Mouse (Mus musculus) midbrain, postnatal 0 days (tissue): ENCODE data around the gene Rpl29. TPM values are rescaled to one million over a fixed set of nuclear protein-coding genes. Genes with fewer than 3 reads are reported as not detected.
A peak's percentile ranks its signal among the peaks of the same experiment; 100 is the strongest.

Source experiments
- ATAC-seq: fragments of 200-750 bp; cut with Nextera tagmentation; 2 replicates; pipeline ENCODE4 v1.8.0; 2017; ENCODE audit warnings: moderate number of reproducible peaks, mild to moderate bottlenecking, moderate TSS enrichment, moderate library complexity; ENCODE audit not compliant: low FRiP score
- DNase-seq: peaks from one replicate; pipeline ENCODE4 v3.0.0-alpha.2; 2015; ENCODE audit warnings: low spot score
- H3K27ac ChIP-seq: fragments of 300-500 bp; sonication (generic); 2 replicates; pipeline ENCODE4 v1.5.1; 2014; ENCODE audit warnings: low read depth, mild to moderate bottlenecking, low read length, mixed read lengths
- H3K27me3 ChIP-seq: fragments of 300-500 bp; sonication (generic); 2 replicates; pipeline ENCODE4 v1.6.1; 2014; ENCODE audit warnings: low read length, control low read depth, mixed read lengths; ENCODE audit not compliant: insufficient read depth
- H3K36me3 ChIP-seq: fragments of 300-500 bp; sonication (generic); 2 replicates; pipeline ENCODE4 v1.6.1; 2014; ENCODE audit warnings: low read length, control low read depth, mixed read lengths; ENCODE audit not compliant: insufficient read depth
- H3K4me1 ChIP-seq: fragments of 300-500 bp; sonication (generic); 2 replicates; pipeline ENCODE4 v1.6.1; 2014; ENCODE audit warnings: mild to moderate bottlenecking, control low read depth, antibody characterized with exemption, low read length, mixed read lengths; ENCODE audit not compliant: insufficient read depth
- H3K4me2 ChIP-seq: fragments of 300-500 bp; sonication (generic); 2 replicates; pipeline ENCODE4 v1.6.1; 2014; ENCODE audit warnings: low read depth, mild to moderate bottlenecking, low read length, mixed read lengths; ENCODE audit not compliant: poor library complexity, severe bottlenecking
- H3K4me3 ChIP-seq: fragments of 300-500 bp; sonication (generic); 2 replicates; pipeline ENCODE4 v1.5.1; 2014; ENCODE audit warnings: low read depth, mild to moderate bottlenecking, low read length, moderate library complexity
- H3K9ac ChIP-seq: fragments of 300-500 bp; sonication (generic); replicated peaks from 2 replicates; pipeline ENCODE4 v1.6.1; 2014; ENCODE audit warnings: mild to moderate bottlenecking, low read length, moderate library complexity, mixed read lengths; ENCODE audit not compliant: poor library complexity, severe bottlenecking
- H3K9me3 ChIP-seq: fragments of 300-500 bp; sonication (generic); 2 replicates; pipeline ENCODE4 v1.6.1; 2016; ENCODE audit warnings: low read length, control low read depth
- CTCF ChIP-seq: IDR thresholded peaks from 2 replicates; pipeline ENCODE4 v1.5.1; 2016; ENCODE audit warnings: antibody characterized with exemption, mild to moderate bottlenecking
- WGBS: fragments of 180-500 bp; shearing (Covaris S2); extraction: QIAGEN DNeasy Blood & Tissue Kit; methylation state at CpG from one replicate; pipeline ENCODE4 v1.1.7; 2014; 5-methylcytosine and 5-hydroxymethylcytosine counted together
- polyA plus RNA-seq: library from polyadenylated mRNA; unstranded; fragments of >200 nt; fragmentation: Nextera tagmentation; extraction: Ambion mirVana; gene quantifications from 2 replicates; pipeline ENCODE4 v1.2.1, GENCODE M21; 2015
- total RNA-seq: library from RNA; depleted of rRNA; stranded (reverse); fragments of >200 nt; gene quantifications from 2 replicates; pipeline ENCODE4 v1.2.3, GENCODE M21; 2014

Gene Rpl29
- total and polyA plus RNA-seq, 2 experiments from 2014 or later = 645 to 936 TPM

GRCm38 (mm10) chr9:106447348-106447747 is 18.1 kb downstream of the Rpl29 start, which contains the start of the genes Abhd14b and Abhd14a:
Abhd14b (plus strand) TSS chr9:106447459.
Abhd14a (minus strand) TSS chr9:106447678.
- DNase-seq (peak; percentile 93), ATAC-seq (peak; percentile 83)
- peak within 1 kb of the TSS; percentile 69 for H3K27ac ChIP-seq
- WGBS = under 1% methylated on average over 24 of the region's 24 CpGs
- peak within 1 kb of the TSS; percentile 93 for H3K4me2 ChIP-seq
- peak; percentile 76 for TF ChIP-seq CTCF
- H3K27me3 ChIP-seq = no peaks in the 10 kb centered on the region
- peak within 1 kb of the TSS; percentile 66 for H3K9ac ChIP-seq
- peak within 1 kb of the TSS; percentile 55 for H3K4me3 ChIP-seq
- no peaks in the 10 kb centered on the region for H3K36me3 ChIP-seq
- H3K4me1 ChIP-seq = peaks cover 12% of the 10 kb centered on the region
- no peaks in the 10 kb centered on the region for H3K9me3 ChIP-seq

- 37% methylated on average over 9 of the region's 9 CpGs for WGBS
- peak overlapping the region; percentile 60 for H3K27ac ChIP-seq
- H3K36me3 ChIP-seq = no peaks in the 10 kb centered on the region
- no peak for DNase-seq
- H3K4me1 ChIP-seq = peaks cover 14% of the 10 kb centered on the region
- no peaks in the 10 kb centered on the region for H3K9me3 ChIP-seq
- no peak for TF ChIP-seq CTCF
- no peaks in the 10 kb centered on the region for H3K27me3 ChIP-seq
- peak; percentile 14; the same call in 1 of the 2 replicates for ATAC-seq
- H3K4me2 ChIP-seq = peak overlapping the region; percentile 93
- peak overlapping the region; percentile 55 for H3K4me3 ChIP-seq
- peak overlapping the region; percentile 66 for H3K9ac ChIP-seq
Observed at GRCm38 (mm10) chr9:106447951-106448350, 18.7 kb downstream of the Rpl29 start.

GRCm38 (mm10) chr9:106448498-106449031 is 19.3 kb downstream of the Rpl29 start:
- H3K9me3 ChIP-seq = no peaks in the 10 kb centered on the region
- peaks cover 16% of the 10 kb centered on the region for H3K4me1 ChIP-seq
- ATAC-seq (no peak; the same call in 1 of the 2 replicates), DNase-seq (peak; percentile 88)
- peak overlapping the region; percentile 55 for H3K4me3 ChIP-seq
- 2% methylated on average over 23 of the region's 23 CpGs for WGBS
- no peaks in the 10 kb centered on the region for H3K27me3 ChIP-seq
- peak overlapping the region; percentile 66 for H3K9ac ChIP-seq
- peak overlapping the region; percentile 93 for H3K4me2 ChIP-seq
- TF ChIP-seq CTCF = peak; percentile 81
- peak overlapping the region; percentile 69 for H3K27ac ChIP-seq
- H3K36me3 ChIP-seq = no peaks in the 10 kb centered on the region

- H3K27ac ChIP-seq = no peak overlapping the region
- no peak overlapping the region for H3K4me3 ChIP-seq
- no peak for TF ChIP-seq CTCF
- no peak overlapping the region for H3K9ac ChIP-seq
- H3K9me3 ChIP-seq = no peaks in the 10 kb centered on the region
- DNase-seq (no peak), ATAC-seq (no peak)
- H3K36me3 ChIP-seq = no peaks in the 10 kb centered on the region
- no peaks in the 10 kb centered on the region for H3K27me3 ChIP-seq
- no peak overlapping the region for H3K4me2 ChIP-seq
- H3K4me1 ChIP-seq = peaks cover 19% of the 10 kb centered on the region
- 93% methylated on average over 8 of the region's 8 CpGs for WGBS
Observed at GRCm38 (mm10) chr9:106449947-106450346, 20.7 kb downstream of the Rpl29 start.

- peaks cover 26% of the 10 kb centered on the region for H3K4me1 ChIP-seq
- no peak overlapping the region for H3K27ac ChIP-seq
- ATAC-seq = no peak
- H3K36me3 ChIP-seq = no peaks in the 10 kb centered on the region
- DNase-seq = no peak
- H3K9ac ChIP-seq = no peak overlapping the region
- no peak for TF ChIP-seq CTCF
- H3K27me3 ChIP-seq = no peaks in the 10 kb centered on the region
- H3K9me3 ChIP-seq = no peaks in the 10 kb centered on the region
- H3K4me3 ChIP-seq = no peak overlapping the region
- H3K4me2 ChIP-seq = no peak overlapping the region
- 18% methylated on average over 9 of the region's 9 CpGs for WGBS
Observed at GRCm38 (mm10) chr9:106450661-106451060, 21.4 kb downstream of the Rpl29 start.

- no peak for ATAC-seq
- peaks cover 32% of the 10 kb centered on the region for H3K4me1 ChIP-seq
Observed at GRCm38 (mm10) chr9:106451298-106451697, 22.0 kb downstream of the Rpl29 start.

More at GRCm38 (mm10) chr9:106451298-106451697, 22.0 kb downstream of the Rpl29 start:
- Histone ChIP-seq H3K27ac (no peak overlapping the region), H3K9me3 (no peaks in the 10 kb centered on the region), H3K36me3 (no peaks in the 10 kb centered on the region), H3K4me3 (no peak overlapping the region), H3K4me2 (no peak overlapping the region), H3K27me3 (no peaks in the 10 kb centered on the region), H3K9ac (no peak overlapping the region; the same call in 1 of the 2 replicates)
- no peak for TF ChIP-seq CTCF
- WGBS = 82% methylated on average over 11 of the region's 11 CpGs
- no peak for DNase-seq
